Mouse (Mus musculus): ENCODE data around the gene Slc6a21.
A peak's percentile ranks its signal among the peaks of the same experiment; 100 is the strongest.

Gene Slc6a21

GRCm38 (mm10) chr7:45255822-45256221 lies 21.5 kb upstream of the Slc6a21 start:
- DNase-seq (ENCODE audit: low spot score): peak; percentile 38

- no peak for DNase-seq (ENCODE audit: low spot score)
Observed at GRCm38 (mm10) chr7:45257063-45257840, 20.1 kb upstream of the Slc6a21 start.

DNA sequence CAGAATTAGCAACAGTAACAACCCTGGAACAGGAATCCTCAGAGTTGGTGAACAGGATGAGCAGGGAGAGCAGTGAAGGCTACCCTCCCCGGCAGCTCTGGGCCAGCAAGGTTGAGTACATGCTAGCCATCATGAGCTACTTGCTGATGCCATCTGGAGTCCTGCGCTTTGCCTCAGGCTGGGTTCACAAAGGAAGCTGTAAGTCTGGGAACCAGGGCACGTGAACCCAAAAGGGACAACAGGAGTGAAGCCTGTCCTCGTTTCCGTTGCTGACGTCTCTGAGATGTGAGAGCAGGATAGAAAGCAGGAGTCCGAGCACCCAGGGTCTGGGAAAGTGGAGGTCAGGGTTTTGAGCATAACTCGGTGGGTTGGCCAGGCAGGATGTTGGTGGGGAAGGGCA lies 18.0 kb upstream of the Slc6a21 start:
- DNase-seq (ENCODE audit: low spot score): no peak

DNA sequence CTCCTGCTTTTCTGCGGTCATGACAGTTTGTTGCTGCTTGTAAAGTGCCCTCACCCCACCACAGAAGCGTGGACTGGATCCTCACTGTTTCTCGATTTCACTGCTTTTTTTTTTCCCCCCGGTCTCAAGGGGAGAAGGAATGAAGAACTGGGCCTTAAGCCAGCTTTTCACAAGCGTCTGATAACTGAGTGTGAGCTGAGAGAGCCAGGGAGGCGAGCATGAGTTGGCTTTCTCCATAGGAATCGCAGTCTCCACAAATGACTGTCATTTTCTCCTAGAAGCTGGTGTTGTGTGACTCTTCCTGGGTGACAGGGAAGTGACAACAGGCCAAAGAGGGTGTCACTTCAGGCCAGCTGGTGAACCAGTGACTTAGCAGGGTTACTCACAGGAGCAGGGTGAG lies 15.0 kb upstream of the Slc6a21 start:
- DNase-seq (ENCODE audit: low spot score): no peak

DNA sequence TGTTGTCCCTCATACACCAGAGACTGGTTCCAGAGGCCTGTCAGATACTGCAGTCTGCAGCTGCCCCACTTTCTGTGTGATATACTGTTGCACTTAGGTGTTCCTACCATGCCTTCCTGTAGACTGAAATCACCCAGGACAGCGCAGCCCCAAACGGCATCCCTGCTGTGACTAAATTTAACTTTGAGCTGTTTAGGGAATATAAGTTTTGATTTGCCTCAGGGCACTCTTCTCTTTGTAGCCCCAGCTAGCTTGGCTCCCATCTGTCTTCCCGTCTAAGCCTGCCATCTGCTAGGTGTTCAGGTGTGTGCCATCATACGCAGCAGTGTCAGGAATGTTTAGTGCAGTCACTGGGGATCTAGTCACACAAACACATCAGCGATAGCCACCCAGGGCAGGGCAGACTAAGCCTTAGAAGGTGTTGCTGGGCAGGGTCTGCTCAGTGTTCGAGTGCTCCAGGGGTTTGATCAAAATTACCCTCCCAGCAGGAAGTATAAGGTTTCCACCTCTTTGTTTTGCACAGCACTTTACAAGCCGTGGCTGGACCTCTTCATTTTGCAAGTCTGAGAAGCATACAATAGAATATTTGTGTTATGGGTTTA lies 14.2 kb upstream of the Slc6a21 start:
- no peak for DNase-seq (ENCODE audit: low spot score)

DNA sequence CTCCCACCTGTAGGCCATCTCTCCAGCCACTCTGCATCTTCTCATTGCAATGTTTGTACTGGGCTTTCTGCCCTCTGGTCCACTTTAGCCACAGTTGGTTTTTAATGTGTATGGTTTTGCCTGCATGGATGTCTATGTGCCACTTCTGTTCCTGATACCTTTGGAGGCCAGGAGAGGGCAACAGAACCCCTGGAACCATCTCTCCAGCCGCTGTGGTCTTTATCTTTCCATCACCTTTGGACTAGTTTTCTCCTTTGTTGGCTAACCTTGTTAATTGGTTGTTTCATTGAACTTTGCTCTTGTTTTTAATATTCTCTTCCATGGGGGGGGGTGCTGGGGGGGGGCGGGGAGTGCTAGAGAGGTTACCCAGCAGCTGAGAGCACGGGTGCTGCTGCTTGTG lies 13.0 kb upstream of the Slc6a21 start:
- no peak for DNase-seq (ENCODE audit: low spot score)

DNA sequence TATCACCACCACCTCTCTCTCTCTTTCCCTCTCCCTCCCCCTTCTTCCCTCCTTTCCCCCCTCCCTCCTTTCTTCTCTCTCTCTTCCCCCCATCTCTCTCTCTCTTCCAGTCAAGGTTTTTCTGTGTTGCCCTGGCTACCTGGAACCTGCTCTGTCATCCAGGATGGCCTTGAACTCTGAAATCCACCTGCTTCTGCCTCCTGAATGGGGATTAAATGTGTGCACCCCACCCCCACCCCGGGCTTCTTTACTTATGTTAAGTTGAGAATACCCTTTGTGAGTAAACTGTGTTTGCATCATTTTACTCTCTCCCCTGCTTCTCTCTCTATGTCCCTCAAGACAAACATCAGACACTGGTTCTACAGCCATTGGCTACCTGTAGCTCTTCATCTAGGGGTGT lies 11.8 kb upstream of the Slc6a21 start:
- DNase-seq (ENCODE audit: low spot score): no peak

DNA sequence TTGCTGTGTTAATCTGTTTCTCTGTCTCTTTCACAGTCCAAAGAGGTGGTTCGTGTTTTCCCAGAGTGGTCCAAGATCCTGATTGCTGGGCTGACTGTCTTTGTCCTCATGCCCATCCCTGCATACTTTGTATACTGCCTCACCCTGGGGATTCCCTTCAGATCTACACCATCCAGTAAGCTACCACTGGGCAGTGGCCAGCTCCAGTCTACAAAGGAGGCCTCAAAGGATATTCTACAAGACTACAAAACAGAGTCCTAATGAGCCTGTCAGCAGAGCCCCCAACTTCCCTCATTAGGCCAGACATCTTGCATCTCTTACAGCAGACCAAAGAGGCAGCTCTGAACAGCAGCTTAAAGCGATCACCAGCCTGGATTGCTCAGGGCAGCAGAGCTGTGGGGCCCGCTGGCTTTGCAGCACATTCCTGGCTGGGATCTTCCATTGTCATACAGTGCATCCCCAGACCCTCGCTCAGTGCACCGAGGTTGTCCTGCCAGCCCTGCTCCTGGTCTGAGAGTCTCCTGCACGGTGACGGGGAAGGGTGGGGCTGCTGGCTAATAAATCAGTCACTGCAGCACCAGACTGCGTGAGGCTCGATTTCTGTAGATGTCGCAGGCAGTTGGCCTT lies 4.4 kb upstream of the Slc6a21 start:
- DNase-seq (ENCODE audit: low spot score): no peak

- DNase-seq (ENCODE audit: low spot score): no peak
Observed at GRCm38 (mm10) chr7:45273672-45274071, 3.6 kb upstream of the Slc6a21 start.

GRCm38 (mm10) chr7:45286486-45286885 lies 9.2 kb downstream of the Slc6a21 start:
- DNase-seq (ENCODE audit: low spot score): no peak

DNA sequence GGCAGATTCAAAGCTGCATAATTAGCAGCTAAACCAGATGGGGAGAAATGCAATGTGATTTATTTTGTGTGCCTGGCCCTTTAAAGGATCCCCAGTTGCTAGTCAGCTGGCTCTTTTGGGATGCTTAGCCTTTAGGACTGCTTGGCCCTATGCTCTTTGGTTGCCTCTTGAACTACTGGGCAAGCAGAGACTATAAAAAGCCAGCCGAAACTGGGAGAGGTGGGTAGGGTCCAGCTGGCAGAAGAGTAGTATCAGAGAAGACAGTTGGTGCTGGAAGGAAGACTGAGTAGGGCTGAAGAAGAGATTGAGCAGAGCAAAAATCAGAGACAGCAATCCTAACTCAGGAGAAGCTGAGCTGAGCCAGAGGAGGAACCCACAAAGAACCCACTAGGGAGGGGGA lies 19.3 kb downstream of the Slc6a21 start:
- DNase-seq (ENCODE audit: low spot score): no peak

DNA sequence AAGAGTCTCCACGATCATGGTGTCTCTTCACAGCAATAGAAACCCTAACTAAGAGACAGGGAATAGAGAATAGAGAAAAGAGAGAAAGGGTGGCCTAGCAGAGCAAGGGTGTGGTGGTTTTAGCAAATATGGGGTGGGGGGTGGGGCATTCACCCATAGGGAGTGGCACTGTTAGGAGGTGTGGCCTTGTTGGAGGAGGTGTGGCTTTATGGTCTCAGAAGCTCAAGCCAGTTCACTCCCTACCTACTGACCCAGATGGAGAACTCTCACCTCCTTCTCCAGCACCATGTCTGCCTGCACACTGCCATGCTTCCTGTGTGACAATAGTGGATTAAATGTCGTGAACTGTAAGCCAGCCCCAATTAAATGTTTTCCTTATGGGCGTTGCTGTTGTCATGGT lies 20.2 kb downstream of the Slc6a21 start:
- DNase-seq (ENCODE audit: low spot score): no peak

DNA sequence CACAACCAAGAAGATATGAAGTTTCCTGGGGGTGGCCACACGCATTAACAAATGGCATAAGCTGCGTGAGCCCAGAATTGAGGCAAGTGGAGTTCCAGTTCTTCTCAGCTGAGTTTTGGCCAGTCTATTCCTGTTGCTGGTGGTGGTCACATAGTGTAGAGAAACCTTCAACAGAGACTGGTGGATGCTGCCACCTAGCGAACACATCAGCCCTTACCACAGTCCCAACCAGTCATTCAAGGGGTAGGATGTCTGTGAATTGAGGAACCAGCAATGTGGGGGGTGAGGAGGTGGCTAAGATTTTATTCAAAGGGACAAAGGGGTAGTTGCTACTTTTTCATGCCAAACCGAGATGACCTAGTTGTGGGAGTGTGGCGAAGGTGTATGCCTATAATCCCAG lies 22.4 kb downstream of the Slc6a21 start:
- DNase-seq (ENCODE audit: low spot score): peak; percentile 29

DNA sequence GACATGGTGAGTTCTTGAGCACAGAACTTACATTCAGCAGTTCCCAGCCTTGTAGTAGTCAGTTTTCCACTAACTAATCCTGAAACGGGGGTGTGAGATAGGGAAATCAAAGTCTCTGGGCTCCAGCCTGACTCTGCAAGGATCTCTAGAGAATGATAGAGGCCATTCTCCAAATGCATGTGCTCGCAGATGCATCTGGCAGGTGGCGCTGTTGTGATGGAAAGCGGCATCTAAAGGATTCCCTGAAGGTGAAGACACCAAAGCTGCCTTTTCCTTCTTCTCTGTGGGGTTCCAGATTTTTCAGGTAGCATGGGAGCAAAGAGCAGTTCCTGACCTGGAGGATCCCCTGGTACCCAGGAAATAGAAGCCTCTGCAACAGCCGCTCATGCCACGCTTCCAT lies 23.0 kb downstream of the Slc6a21 start:
- DNase-seq (ENCODE audit: low spot score): peak; percentile 60

DNA sequence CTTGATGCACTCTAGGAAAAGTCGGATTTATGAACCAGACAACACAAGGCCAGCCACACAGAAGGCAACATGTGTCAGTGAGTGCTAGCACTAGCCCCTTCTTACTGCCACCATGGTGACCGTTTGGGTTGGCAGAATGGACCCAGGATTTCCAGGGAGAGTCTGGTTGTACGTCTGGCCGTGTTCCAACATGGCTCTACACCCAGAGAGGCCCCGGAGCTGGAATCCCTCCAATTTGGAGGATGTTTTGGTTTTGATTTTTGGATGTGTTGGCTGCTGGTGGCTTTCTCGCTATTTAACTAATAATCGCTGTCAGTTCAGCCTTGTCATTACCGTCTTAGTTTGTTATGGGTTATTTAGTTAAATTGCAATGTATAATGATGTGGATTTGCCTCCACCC lies 25.3 kb downstream of the Slc6a21 start:
- no peak for DNase-seq (ENCODE audit: low spot score)

DNA sequence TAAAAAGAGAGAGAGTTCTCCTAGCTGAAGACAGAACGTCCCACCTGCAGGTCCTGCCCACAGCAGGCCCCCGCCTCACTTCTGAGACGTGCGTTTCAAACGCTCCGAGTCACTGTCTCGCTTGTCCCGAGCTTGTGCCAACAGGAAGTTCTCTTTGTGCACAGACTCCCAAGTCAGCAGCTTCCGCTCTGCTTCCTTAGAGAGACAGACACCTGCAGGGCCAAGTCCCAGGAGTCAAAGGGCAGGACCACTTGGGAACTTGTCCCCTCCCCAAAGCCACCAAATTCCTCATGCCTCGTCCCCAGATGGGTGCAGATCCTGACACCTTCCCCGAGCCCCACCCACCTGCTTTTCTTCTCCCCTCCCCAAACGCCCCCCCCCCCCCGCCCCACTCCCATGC lies 27.6 kb downstream of the Slc6a21 start:
- no peak for DNase-seq (ENCODE audit: low spot score)

GRCm38 (mm10) chr7:45305275-45305674 lies 28.0 kb downstream of the Slc6a21 start:
- peak; percentile 53 for DNase-seq (ENCODE audit: low spot score)

DNA sequence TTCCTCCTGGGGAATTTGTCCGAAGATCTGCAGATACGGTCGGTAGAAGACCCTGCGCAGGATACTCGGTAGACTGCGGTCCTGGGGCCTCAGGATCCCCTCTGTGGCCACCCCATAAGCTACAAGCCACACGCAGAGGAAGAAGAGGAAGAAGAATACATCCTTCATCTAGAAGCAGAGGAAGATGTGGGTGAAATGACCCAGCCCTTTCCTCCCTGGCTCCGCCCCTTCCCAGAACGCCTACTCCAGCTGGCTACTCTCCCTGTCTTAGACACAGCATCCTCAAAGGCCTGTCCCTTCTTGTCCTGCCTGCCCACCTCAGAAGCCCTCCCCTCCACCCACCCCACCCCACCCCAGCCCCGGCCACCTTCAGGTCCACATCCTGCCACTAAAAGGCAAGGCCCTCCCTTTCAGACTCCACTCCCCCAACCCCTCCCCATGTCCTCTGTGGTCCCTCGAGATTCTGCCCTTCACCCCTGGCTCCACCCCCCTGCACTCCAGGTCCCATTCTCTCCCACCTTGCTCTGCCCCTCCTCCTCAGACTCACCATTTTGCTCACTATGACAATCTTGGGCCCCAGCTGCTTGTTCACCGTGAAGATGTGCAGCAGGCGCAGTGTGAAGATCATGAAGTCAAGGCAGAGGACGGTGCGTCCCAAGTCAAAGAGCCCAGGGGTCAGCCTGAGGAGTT lies 31.4 kb downstream of the Slc6a21 start:
- no peak for DNase-seq (ENCODE audit: low spot score)

- DNase-seq (ENCODE audit: low spot score): peak; percentile 33
Observed at GRCm38 (mm10) chr7:45309455-45309854, 32.1 kb downstream of the Slc6a21 start.

GRCm38 (mm10) chr7:45312023-45312422 lies 34.7 kb downstream of the Slc6a21 start:
- DNase-seq (ENCODE audit: low spot score): no peak

- DNase-seq (ENCODE audit: low spot score): no peak
Observed at GRCm38 (mm10) chr7:45312686-45313453, 35.6 kb downstream of the Slc6a21 start.

DNA sequence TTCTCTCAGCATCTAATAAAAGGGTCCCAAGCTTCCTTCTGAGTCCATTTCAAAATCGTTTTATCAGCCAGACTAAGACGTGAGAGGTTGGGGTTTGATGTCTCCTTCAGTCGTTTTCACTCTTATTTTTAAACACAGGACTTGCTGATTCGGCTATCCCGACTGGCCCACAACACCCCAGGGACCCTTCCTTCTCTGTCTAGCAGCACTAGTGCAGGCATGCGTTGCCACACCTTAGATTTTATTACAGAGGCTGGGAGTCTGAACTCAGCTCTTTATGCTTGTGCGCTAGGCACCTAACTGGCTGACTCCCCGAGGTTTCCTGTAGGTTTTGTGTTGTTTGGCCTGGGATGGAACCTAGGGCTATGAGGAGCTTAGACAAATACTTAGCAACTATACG lies 36.2 kb downstream of the Slc6a21 start:
- DNase-seq (ENCODE audit: low spot score): no peak

Data from urinary bladder, postnatal 25 days (tissue).